Mouse (Mus musculus): ENCODE measurements around the gene Sept4. TPM values are rescaled to one million over a fixed set of nuclear protein-coding genes. Genes with fewer than 3 reads are reported as not detected.

Gene Sept4
- total RNA-seq, 1 experiment = 6.1 TPM

- H3K4me1 ChIP-seq (ENCODE audit: control insufficient read depth in 2 of 2, insufficient read depth in 2 of 2, low read length in 2 of 2, poor library complexity in 1 of 2) = peaks cover 0 to 22% of the 10 kb centered on the region in 2 experiments
These were observed 23.6 kb downstream of the Sept4 start for GRCm38 (mm10) chr11:87592354-87592695.

GRCm38 (mm10) chr11:87592713-87593598, 24.3 kb downstream of the Sept4 start:
- peaks cover 0 to 22% of the 10 kb centered on the region in 2 experiments for H3K4me1 ChIP-seq (ENCODE audit: control insufficient read depth in 2 of 2, insufficient read depth in 2 of 2, low read length in 2 of 2, poor library complexity in 1 of 2)
- in situ Hi-C loops (cut with MboI; ENCODE audit: low sequenced_read_pairs in 2 of 2, unreplicated experiment in 2 of 2) = no loop called here
- H3K9me3 ChIP-seq (ENCODE audit: control insufficient read depth, insufficient read depth, low read depth, low read length) = no peaks in the 10 kb centered on the region
- peak overlapping the region; percentile 61 for H3K27ac ChIP-seq (ENCODE audit: insufficient read depth, low read depth, low read length, poor library complexity, severe bottlenecking)
- peak overlapping the region; percentile 73 to 100 for H3K4me3 ChIP-seq (ENCODE audit: insufficient read depth in 1 of 2, low read depth in 1 of 2, low read length in 2 of 2, poor library complexity in 1 of 2, severe bottlenecking in 1 of 2)
- no peak for DNase-seq (ENCODE audit: low read depth, low spot score)
- H3K36me3 ChIP-seq (ENCODE audit: control insufficient read depth, insufficient read depth, low read length, poor library complexity, severe bottlenecking) = peaks cover 5% of the 10 kb centered on the region; the same call in 1 of the 2 replicates
- peak overlapping the region; percentile 88 for H3K9ac ChIP-seq (ENCODE audit: insufficient read depth, low read depth, low read length, poor library complexity, severe bottlenecking)
- TF ChIP-seq MAFK (IDR thresholded peaks at IDR 0.05; ENCODE audit: insufficient read depth, low read depth, low read length) (no peak), HCFC1 (IDR thresholded peaks at IDR 0.05; ENCODE audit: borderline replicate concordance, insufficient read depth, low read length) (no peak), ZC3H11A (IDR thresholded peaks at IDR 0.05; ENCODE audit: borderline replicate concordance, low read depth, low read length) (no peak), ZNF384 (IDR thresholded peaks at IDR 0.05; ENCODE audit: low read depth, low read length) (no peak), CHD2 (IDR thresholded peaks at IDR 0.05; ENCODE audit: low read depth, low read length) (no peak)

More at GRCm38 (mm10) chr11:87592354-87592695, 23.6 kb downstream of the Sept4 start:
- Histone ChIP-seq H3K9me3 (ENCODE audit: control insufficient read depth, insufficient read depth, low read depth, low read length) (no peaks in the 10 kb centered on the region), H3K9ac (ENCODE audit: insufficient read depth, low read depth, low read length, poor library complexity, severe bottlenecking) (peak overlapping the region; percentile 88), H3K36me3 (ENCODE audit: control insufficient read depth, insufficient read depth, low read length, poor library complexity, severe bottlenecking) (peaks cover under 1% of the 10 kb centered on the region; the same call in 1 of the 2 replicates), H3K4me3 (ENCODE audit: insufficient read depth in 1 of 2, low read depth in 1 of 2, low read length in 2 of 2, poor library complexity in 1 of 2, severe bottlenecking in 1 of 2) (peak overlapping the region; percentile 73 to 100), H3K27ac (ENCODE audit: insufficient read depth, low read depth, low read length, poor library complexity, severe bottlenecking) (peak overlapping the region; percentile 61)
- in situ Hi-C loops (cut with MboI; ENCODE audit: low sequenced_read_pairs in 2 of 2, unreplicated experiment in 2 of 2) = no loop called here
- no peak for DNase-seq (ENCODE audit: low read depth, low spot score)
- TF ChIP-seq ZNF384 (IDR thresholded peaks at IDR 0.05; ENCODE audit: low read depth, low read length) (no peak), CHD2 (IDR thresholded peaks at IDR 0.05; ENCODE audit: low read depth, low read length) (no peak), HCFC1 (IDR thresholded peaks at IDR 0.05; ENCODE audit: borderline replicate concordance, insufficient read depth, low read length) (no peak), MAFK (IDR thresholded peaks at IDR 0.05; ENCODE audit: insufficient read depth, low read depth, low read length) (no peak), ZC3H11A (IDR thresholded peaks at IDR 0.05; ENCODE audit: borderline replicate concordance, low read depth, low read length) (no peak)

GRCm38 (mm10) chr11:87595327-87595841, 26.7 kb downstream of the Sept4 start:
- H3K4me3 ChIP-seq (ENCODE audit: insufficient read depth in 1 of 2, low read depth in 1 of 2, low read length in 2 of 2, poor library complexity in 1 of 2, severe bottlenecking in 1 of 2) = peak overlapping the region; percentile 81 to 82
- H3K9ac ChIP-seq (ENCODE audit: insufficient read depth, low read depth, low read length, poor library complexity, severe bottlenecking) = peak overlapping the region; percentile 80
- H3K36me3 ChIP-seq (ENCODE audit: control insufficient read depth, insufficient read depth, low read length, poor library complexity, severe bottlenecking) = peaks cover 25% of the 10 kb centered on the region
- in situ Hi-C loops (cut with MboI; ENCODE audit: low sequenced_read_pairs in 2 of 2, unreplicated experiment in 2 of 2) = no loop called here
- no peaks in the 10 kb centered on the region for H3K9me3 ChIP-seq (ENCODE audit: control insufficient read depth, insufficient read depth, low read depth, low read length)
- no peak overlapping the region for H3K27ac ChIP-seq (ENCODE audit: insufficient read depth, low read depth, low read length, poor library complexity, severe bottlenecking)
- TF ChIP-seq CHD2 (IDR thresholded peaks at IDR 0.05; ENCODE audit: low read depth, low read length) = no peak
- TF ChIP-seq MAFK (IDR thresholded peaks at IDR 0.05; ENCODE audit: insufficient read depth, low read depth, low read length) = no peak
- no peak for TF ChIP-seq ZC3H11A (IDR thresholded peaks at IDR 0.05; ENCODE audit: borderline replicate concordance, low read depth, low read length)
- TF ChIP-seq ZNF384 (IDR thresholded peaks at IDR 0.05; ENCODE audit: low read depth, low read length) = no peak
- TF ChIP-seq HCFC1 (IDR thresholded peaks at IDR 0.05; ENCODE audit: borderline replicate concordance, insufficient read depth, low read length) = no peak; the same call in 1 of the 2 replicates
- H3K4me1 ChIP-seq (ENCODE audit: control insufficient read depth in 2 of 2, insufficient read depth in 2 of 2, low read length in 2 of 2, poor library complexity in 1 of 2) = peaks cover 0 to 13% of the 10 kb centered on the region in 2 experiments
- peak; percentile 91 for DNase-seq (ENCODE audit: low read depth, low spot score)

- TF ChIP-seq HCFC1 (IDR thresholded peaks at IDR 0.05; ENCODE audit: borderline replicate concordance, insufficient read depth, low read length) (no peak), MAFK (IDR thresholded peaks at IDR 0.05; ENCODE audit: insufficient read depth, low read depth, low read length) (no peak), CHD2 (IDR thresholded peaks at IDR 0.05; ENCODE audit: low read depth, low read length) (no peak), ZC3H11A (IDR thresholded peaks at IDR 0.05; ENCODE audit: borderline replicate concordance, low read depth, low read length) (no peak), ZNF384 (IDR thresholded peaks at IDR 0.05; ENCODE audit: low read depth, low read length) (no peak)
- Histone ChIP-seq H3K9ac (ENCODE audit: insufficient read depth, low read depth, low read length, poor library complexity, severe bottlenecking) (peak overlapping the region; percentile 80), H3K27ac (ENCODE audit: insufficient read depth, low read depth, low read length, poor library complexity, severe bottlenecking) (no peak overlapping the region), H3K36me3 (ENCODE audit: control insufficient read depth, insufficient read depth, low read length, poor library complexity, severe bottlenecking) (peaks cover 30% of the 10 kb centered on the region), H3K4me1 (ENCODE audit: control insufficient read depth in 2 of 2, insufficient read depth in 2 of 2, low read length in 2 of 2, poor library complexity in 1 of 2) (peaks cover 0 to 13% of the 10 kb centered on the region in 2 experiments; a peak in 2 of 4 replicates), H3K9me3 (ENCODE audit: control insufficient read depth, insufficient read depth, low read depth, low read length) (no peaks in the 10 kb centered on the region), H3K4me3 (ENCODE audit: insufficient read depth in 1 of 2, low read depth in 1 of 2, low read length in 2 of 2, poor library complexity in 1 of 2, severe bottlenecking in 1 of 2) (peak overlapping the region; percentile 81 to 82)
- in situ Hi-C loops (cut with MboI; ENCODE audit: low sequenced_read_pairs in 2 of 2, unreplicated experiment in 2 of 2) = no loop called here
- DNase-seq (ENCODE audit: low read depth, low spot score) = no peak
These were observed 27.3 kb downstream of the Sept4 start for GRCm38 (mm10) chr11:87595976-87596375.
